Mouse (Mus musculus) intestine, postnatal 0 days (tissue): Measurements from ENCODE around the gene Klf13. TPM values are rescaled to one million over a fixed set of nuclear protein-coding genes. Genes with fewer than 3 reads are reported as not detected.

ENCODE experiments used
- ATAC-seq: fragments of 200-750 bp; cut with Nextera tagmentation; 2 replicates; pipeline ENCODE4 v1.8.0; 2017; ENCODE audit warnings: mild to moderate bottlenecking, moderate TSS enrichment, moderate library complexity
- H3K27ac ChIP-seq: fragments of 300-500 bp; sonication (generic); 2 replicates; pipeline ENCODE4 v1.5.1; 2014; ENCODE audit warnings: mild to moderate bottlenecking, low read depth, low read length, moderate library complexity
- H3K27me3 ChIP-seq: fragments of 300-500 bp; sonication (generic); replicated peaks from 2 replicates; pipeline ENCODE4 v1.6.1; 2014; ENCODE audit warnings: low read length, mixed read lengths; ENCODE audit not compliant: control insufficient read depth, insufficient read depth
- H3K36me3 ChIP-seq: fragments of 300-500 bp; sonication (generic); 2 replicates; pipeline ENCODE4 v1.6.1; 2014; ENCODE audit warnings: mild to moderate bottlenecking, moderate library complexity; ENCODE audit not compliant: control insufficient read depth, insufficient read depth
- H3K4me1 ChIP-seq: fragments of 300-500 bp; sonication (generic); replicated peaks from 2 replicates; pipeline ENCODE4 v1.6.1; 2014; ENCODE audit warnings: antibody characterized with exemption, low read length, mixed read lengths; ENCODE audit not compliant: control insufficient read depth, insufficient read depth
- H3K4me2 ChIP-seq: fragments of 300-500 bp; sonication (generic); replicated peaks from 2 replicates; pipeline ENCODE4 v1.6.1; 2014; ENCODE audit warnings: low read depth, mild to moderate bottlenecking, moderate library complexity
- H3K4me3 ChIP-seq: fragments of 300-500 bp; sonication (generic); 2 replicates; pipeline ENCODE4 v1.5.1; 2014; ENCODE audit warnings: low read depth, low read length
- H3K9ac ChIP-seq: fragments of 300-500 bp; sonication (generic); 2 replicates; pipeline ENCODE4 v1.6.1; 2014; ENCODE audit warnings: mild to moderate bottlenecking, low read depth, low read length
- H3K9me3 ChIP-seq: fragments of 300-500 bp; sonication (generic); 2 replicates; pipeline ENCODE4 v1.6.1; 2016; ENCODE audit warnings: mixed run types; ENCODE audit not compliant: control insufficient read depth
- CTCF ChIP-seq: sonication (generic); IDR thresholded peaks from 2 replicates; pipeline ENCODE4 v1.5.1; 2016; ENCODE audit warnings: low read depth, mild to moderate bottlenecking, control low read depth, antibody characterized with exemption, moderate library complexity
- WGBS: fragments of 180-500 bp; shearing (Covaris S2); extraction: QIAGEN DNeasy Blood & Tissue Kit; methylation state at CpG from one replicate; pipeline ENCODE4 v1.1.7; 2014; 5-methylcytosine and 5-hydroxymethylcytosine counted together
- polyA plus RNA-seq: library from polyadenylated mRNA; unstranded; fragments of >200 nt; fragmentation: Nextera tagmentation; extraction: Ambion mirVana; gene quantifications from 2 replicates; pipeline ENCODE4 v1.2.1, GENCODE M21; 2015

Klf13 gene
- polyA plus RNA-seq, 1 experiment from 2014 or later, result 19.3 TPM

- H3K27ac ChIP-seq, result no peak overlapping the region
- no peak overlapping the region for H3K4me2 ChIP-seq
- H3K36me3 ChIP-seq, result no peaks in the 10 kb centered on the region
- no peak for TF ChIP-seq CTCF
- no peak overlapping the region for H3K4me3 ChIP-seq
- no peaks in the 10 kb centered on the region for H3K27me3 ChIP-seq
- no peaks in the 10 kb centered on the region for H3K9me3 ChIP-seq
- H3K4me1 ChIP-seq, result no peaks in the 10 kb centered on the region
- no peak overlapping the region for H3K9ac ChIP-seq
- 82% methylated on average over 4 of the region's 4 CpGs for WGBS
- ATAC-seq, result no peak
Observed at GRCm38 (mm10) chr7:63977631-63978030, 38.9 kb upstream of the Klf13 start.

DNA sequence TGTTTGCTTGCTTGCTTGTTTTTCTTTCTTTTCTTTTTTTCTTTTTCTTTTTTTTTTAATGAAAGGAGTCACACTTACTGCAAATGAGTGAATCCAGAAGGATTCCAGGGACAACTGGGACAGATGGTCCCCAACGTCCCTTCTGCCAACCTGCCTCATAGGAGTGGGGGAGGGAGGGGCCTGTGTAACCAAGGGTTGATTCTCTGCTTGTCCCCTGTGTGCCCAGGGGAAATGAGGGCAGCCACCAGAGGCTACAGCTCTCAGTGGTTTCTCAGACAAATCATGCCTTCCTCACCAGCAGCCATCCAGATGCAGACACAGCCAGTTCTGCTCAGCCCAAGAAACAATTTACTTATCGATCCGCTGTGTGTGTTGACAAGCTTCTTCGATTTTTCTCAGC lies 32.3 kb upstream of the Klf13 start:
- Histone ChIP-seq H3K36me3 (no peaks in the 10 kb centered on the region), H3K27me3 (no peaks in the 10 kb centered on the region), H3K9me3 (no peaks in the 10 kb centered on the region), H3K4me1 (no peaks in the 10 kb centered on the region), H3K4me2 (no peak overlapping the region), H3K27ac (no peak overlapping the region), H3K4me3 (no peak overlapping the region), H3K9ac (no peak overlapping the region)
- WGBS, result 67% methylated on average over 4 of the region's 4 CpGs
- ATAC-seq, result no peak
- no peak for TF ChIP-seq CTCF

DNA sequence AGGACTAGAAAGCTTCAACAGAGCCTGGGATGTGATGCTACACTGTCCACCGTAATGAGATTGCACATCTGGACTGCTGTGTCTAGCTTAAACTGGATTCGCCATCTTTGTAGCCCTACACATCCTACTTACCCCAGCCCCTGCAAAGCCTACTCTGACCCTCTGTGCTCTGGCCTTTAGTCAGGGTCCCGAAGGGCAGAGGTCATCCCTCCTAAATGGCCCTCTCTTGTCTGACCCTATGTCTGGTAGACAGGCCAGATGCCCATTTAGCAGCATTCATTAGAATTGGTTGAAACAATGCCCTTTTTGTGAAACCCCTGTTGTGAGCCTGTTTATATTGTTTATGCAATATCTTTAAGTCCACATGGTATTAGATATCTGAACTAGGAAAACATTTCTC lies 31.2 kb upstream of the Klf13 start:
- H3K27ac ChIP-seq, result no peak overlapping the region
- ATAC-seq, result no peak
- 82% methylated on average over 3 of the region's 3 CpGs for WGBS
- H3K9ac ChIP-seq, result no peak overlapping the region
- H3K4me3 ChIP-seq, result no peak overlapping the region
- no peak overlapping the region for H3K4me2 ChIP-seq
- no peak for TF ChIP-seq CTCF
- no peaks in the 10 kb centered on the region for H3K9me3 ChIP-seq
- H3K4me1 ChIP-seq, result no peaks in the 10 kb centered on the region
- H3K27me3 ChIP-seq, result no peaks in the 10 kb centered on the region
- H3K36me3 ChIP-seq, result no peaks in the 10 kb centered on the region

DNA sequence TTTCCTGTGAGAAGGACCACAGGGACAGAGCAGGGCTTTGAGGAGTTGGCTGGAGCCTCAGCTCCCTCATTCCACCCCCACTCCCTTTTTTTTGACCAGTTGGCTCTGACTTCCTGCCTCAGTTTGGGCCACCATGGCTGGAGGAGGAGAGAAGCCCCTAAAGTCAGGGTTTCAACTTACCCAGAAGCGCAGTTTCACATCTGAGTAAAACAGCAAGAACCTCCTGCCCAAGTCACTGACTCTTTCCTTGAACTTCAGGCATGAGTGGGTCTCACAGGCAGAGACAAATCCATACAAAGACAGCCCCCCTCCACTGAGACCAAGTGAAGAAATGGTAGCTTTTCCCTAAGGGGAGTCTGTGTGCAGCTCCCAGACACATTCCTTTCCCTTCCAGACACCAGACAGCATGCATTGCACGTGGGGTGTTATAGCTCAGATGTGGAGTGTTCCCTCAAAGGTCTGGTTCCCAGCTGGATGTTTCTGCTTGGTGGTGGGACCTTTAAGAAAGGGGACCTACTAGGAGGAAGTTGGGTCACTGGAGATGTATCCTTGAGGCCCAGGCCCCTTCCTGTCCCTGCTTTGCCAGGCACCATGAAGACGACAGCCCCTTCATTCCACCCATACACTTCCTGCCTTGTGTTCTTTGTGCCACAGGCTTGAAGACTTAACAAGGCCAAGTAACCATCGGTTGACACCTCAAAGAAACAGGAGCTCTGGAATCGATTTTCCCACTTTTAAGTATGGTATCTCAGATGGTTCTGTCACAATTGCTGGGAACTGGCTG lies 27.1 kb upstream of the Klf13 start:
- Histone ChIP-seq H3K4me3 (no peak overlapping the region), H3K4me1 (no peaks in the 10 kb centered on the region), H3K4me2 (no peak overlapping the region), H3K27ac (no peak overlapping the region), H3K36me3 (no peaks in the 10 kb centered on the region), H3K27me3 (no peaks in the 10 kb centered on the region), H3K9ac (no peak overlapping the region), H3K9me3 (no peaks in the 10 kb centered on the region)
- 70% methylated on average over 5 of the region's 5 CpGs for WGBS
- no peak for TF ChIP-seq CTCF
- ATAC-seq, result no peak

GRCm38 (mm10) chr7:63965135-63965534 lies 26.4 kb upstream of the Klf13 start:
- Histone ChIP-seq H3K27ac (no peak overlapping the region), H3K4me2 (no peak overlapping the region), H3K27me3 (no peaks in the 10 kb centered on the region), H3K9ac (no peak overlapping the region), H3K4me3 (no peak overlapping the region), H3K9me3 (no peaks in the 10 kb centered on the region), H3K4me1 (no peaks in the 10 kb centered on the region), H3K36me3 (no peaks in the 10 kb centered on the region)
- WGBS, result 75% methylated on average over 2 of the region's 2 CpGs
- peak; percentile 14; the same call in 1 of the 2 replicates for TF ChIP-seq CTCF
- 0 out of 2 replicates have a peak, but pooled peaks have one; percentile 28 for ATAC-seq

GRCm38 (mm10) chr7:63964121-63964520 lies 25.4 kb upstream of the Klf13 start:
- H3K27me3 ChIP-seq, result no peaks in the 10 kb centered on the region
- 71% methylated on average over 6 of the region's 6 CpGs for WGBS
- H3K27ac ChIP-seq, result no peak overlapping the region
- H3K4me1 ChIP-seq, result no peaks in the 10 kb centered on the region
- no peaks in the 10 kb centered on the region for H3K36me3 ChIP-seq
- TF ChIP-seq CTCF, result no peak
- H3K4me2 ChIP-seq, result no peak overlapping the region
- ATAC-seq, result no peak
- no peak overlapping the region for H3K4me3 ChIP-seq
- H3K9ac ChIP-seq, result no peak overlapping the region
- no peaks in the 10 kb centered on the region for H3K9me3 ChIP-seq
